Mouse (Mus musculus) lung, postnatal 0 days (tissue): ENCODE results near the gene Atxn7l1.

Experiments
- CTCF ChIP-seq: IDR thresholded peaks from 2 replicates; pipeline ENCODE4 v1.5.1; 2016; ENCODE audit warnings: antibody characterized with exemption, mild to moderate bottlenecking
- EP300 ChIP-seq: IDR thresholded peaks from 2 replicates; pipeline ENCODE4 v1.6.1; 2016; ENCODE audit warnings: antibody characterized with exemption, mild to moderate bottlenecking, control low read depth

DNA sequence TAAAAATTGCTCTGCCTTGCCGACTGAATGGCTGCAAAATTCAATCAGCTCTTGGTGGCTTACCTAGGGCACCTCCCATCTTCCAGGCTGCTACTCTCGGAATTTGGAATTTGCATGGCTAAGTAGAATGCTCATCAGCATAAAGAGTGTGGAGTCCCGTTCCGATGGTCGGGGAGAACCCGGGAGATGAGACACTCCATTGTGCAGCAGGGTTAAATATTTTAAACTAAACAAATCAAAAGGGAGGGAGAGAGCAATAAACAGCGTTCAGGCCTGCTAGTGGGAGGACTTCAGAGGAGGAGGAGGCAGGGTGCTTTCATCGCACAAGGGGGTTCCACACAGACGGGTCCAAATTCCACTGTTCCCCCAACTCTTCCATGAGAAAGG lies 155.9 kb downstream of the Atxn7l1 start:
- TF ChIP-seq CTCF (no peak), EP300 (no peak)
